Mouse (Mus musculus): ENCODE results near the gene Mrpl49. TPM values are rescaled to one million over a fixed set of nuclear protein-coding genes. Genes with fewer than 3 reads are reported as not detected.

Gene Mrpl49
- 52.3 and 53.8 TPM in 2 replicates for polyA plus RNA-seq (2012; rRNA removed)

GRCm38 (mm10) chr19:6057313-6058096 is at the start of gene Mrpl49, which contains the start of gene Fau:
TSS of gene Mrpl49 (minus strand) at chr19:6057785.
TSS of gene Fau (plus strand) at chr19:6057844.

GRCm38 (mm10) chr19:6105586-6105985 is 48.0 kb upstream of the Mrpl49 start, which contains the start of gene Naaladl1:
TSS of gene Naaladl1 (plus strand) at chr19:6105782.

GRCm38 (mm10) chr19:6094119-6094518 is 36.5 kb upstream of the Mrpl49 start, which contains the start of gene AC131692.1:
TSS of gene AC131692.1 (plus strand) at chr19:6094419.

GRCm38 (mm10) chr19:6084478-6085248 is 27.1 kb upstream of the Mrpl49 start, which contains the start of the genes Zfpl1 and Cdca5:
TSS of gene Zfpl1 (minus strand) at chr19:6084956.
TSS of gene Cdca5 (plus strand) at chr19:6084983.

GRCm38 (mm10) chr19:6082156-6082555 is 24.6 kb upstream of the Mrpl49 start, which contains the start of gene Gm28374:
TSS of gene Gm28374 (minus strand) at chr19:6082256.

GRCm38 (mm10) chr19:6079983-6080480 is 22.4 kb upstream of the Mrpl49 start, which contains the start of gene Tmem262:
TSS of gene Tmem262 (plus strand) at chr19:6080033.

GRCm38 (mm10) chr19:6076564-6077393 is 19.2 kb upstream of the Mrpl49 start, which contains the start of gene Vps51:
TSS of gene Vps51 (minus strand) at chr19:6077231.

GRCm38 (mm10) chr19:6067724-6068415 is 10.3 kb upstream of the Mrpl49 start, which contains the start of gene Tm7sf2:
TSS of gene Tm7sf2 (minus strand) at chr19:6068373.

GRCm38 (mm10) chr19:6061021-6061533 is 3.5 kb upstream of the Mrpl49 start, which contains the start of gene Znhit2:
TSS of gene Znhit2 (plus strand) at chr19:6061192.

GRCm38 (mm10) chr19:6046294-6047153 is 11.1 kb downstream of the Mrpl49 start, which contains the start of gene Syvn1:
TSS of gene Syvn1 (plus strand) at chr19:6046576.

GRCm38 (mm10) chr19:6015511-6016315 is 41.9 kb downstream of the Mrpl49 start, which contains the start of gene Capn1:
TSS of gene Capn1 (minus strand) at chr19:6015897.

Other genes starting within 250 kb of the Mrpl49 start
- gene Frmd8, start 182.5 kb downstream of the Mrpl49 start, polyA plus RNA-seq (2012; rRNA removed): 16.1 and 16.6 TPM in 2 replicates
- gene Slc25a45, start 180.0 kb downstream of the Mrpl49 start, polyA plus RNA-seq (2012; rRNA removed): 3.5 and 4.1 TPM in 2 replicates
- 13.9 and 15.5 TPM in 2 replicates for gene Tigd3, start 163.6 kb downstream of the Mrpl49 start, polyA plus RNA-seq (2012; rRNA removed)
- 193 and 198 TPM in 2 replicates for gene Dpf2, start 144.8 kb downstream of the Mrpl49 start, polyA plus RNA-seq (2012; rRNA removed)
- 9.7 and 12.1 TPM in 2 replicates for gene Cdc42ep2, start 133.0 kb downstream of the Mrpl49 start, polyA plus RNA-seq (2012; rRNA removed)
- 50.1 and 52.4 TPM in 2 replicates for gene Pola2, start 93.6 kb downstream of the Mrpl49 start, polyA plus RNA-seq (2012; rRNA removed)
- not detected in 2 replicates for gene Slc22a20, start 71.6 kb downstream of the Mrpl49 start, polyA plus RNA-seq (2012; rRNA removed)
- 5.1 and 9.9 TPM in 2 replicates for gene Capn1, start 41.9 kb downstream of the Mrpl49 start, polyA plus RNA-seq (2012; rRNA removed)
- 28.2 and 37.9 TPM in 2 replicates for gene Syvn1, start 11.2 kb downstream of the Mrpl49 start, polyA plus RNA-seq (2012; rRNA removed)
- gene Fau, start 59 bp upstream of the Mrpl49 start, polyA plus RNA-seq (2012; rRNA removed): 1,336 and 1,386 TPM in 2 replicates
- gene Znhit2, start 3.4 kb upstream of the Mrpl49 start, polyA plus RNA-seq (2012; rRNA removed): 31.1 and 33.9 TPM in 2 replicates
- gene Tm7sf2, start 10.6 kb upstream of the Mrpl49 start, polyA plus RNA-seq (2012; rRNA removed): 79.3 and 81.1 TPM in 2 replicates
- gene Vps51, start 19.4 kb upstream of the Mrpl49 start, polyA plus RNA-seq (2012; rRNA removed): 101 and 102 TPM in 2 replicates
- not detected in 2 replicates for gene Tmem262, start 22.2 kb upstream of the Mrpl49 start, polyA plus RNA-seq (2012; rRNA removed)
- gene Gm28374, start 24.5 kb upstream of the Mrpl49 start, polyA plus RNA-seq (2012; rRNA removed): 2.3 and 2.7 TPM in 2 replicates
- 99.9 and 111 TPM in 2 replicates for gene Zfpl1, start 27.2 kb upstream of the Mrpl49 start, polyA plus RNA-seq (2012; rRNA removed)
- gene Cdca5, start 27.2 kb upstream of the Mrpl49 start, polyA plus RNA-seq (2012; rRNA removed): 13.7 and 19.6 TPM in 2 replicates
- 0.29 and 0.48 TPM in 2 replicates for gene AC131692.1, start 36.6 kb upstream of the Mrpl49 start, polyA plus RNA-seq (2012; rRNA removed)
- gene Naaladl1, start 48.0 kb upstream of the Mrpl49 start, polyA plus RNA-seq (2012; rRNA removed): 1.8 and 1.9 TPM in 2 replicates
- 45.8 and 47.4 TPM in 2 replicates for gene Sac3d1, start 60.9 kb upstream of the Mrpl49 start, polyA plus RNA-seq (2012; rRNA removed)
- 47.2 and 51.4 TPM in 2 replicates for gene Snx15, start 70.5 kb upstream of the Mrpl49 start, polyA plus RNA-seq (2012; rRNA removed)
- gene Batf2, start 83.2 kb upstream of the Mrpl49 start, polyA plus RNA-seq (2012; rRNA removed): 0.34 and 0.48 TPM in 2 replicates
- gene Arl2, start 83.8 kb upstream of the Mrpl49 start, polyA plus RNA-seq (2012; rRNA removed): 99.8 and 109 TPM in 2 replicates
- gene Majin, start 126.6 kb upstream of the Mrpl49 start, polyA plus RNA-seq (2012; rRNA removed): 0.09 TPM in 1 of 2 replicates, not detected in the other
- 0.14 and 1.1 TPM in 2 replicates for gene Gpha2, start 168.6 kb upstream of the Mrpl49 start, polyA plus RNA-seq (2012; rRNA removed)
- 99.3 and 99.9 TPM in 2 replicates for gene Ppp2r5b, start 178.1 kb upstream of the Mrpl49 start, polyA plus RNA-seq (2012; rRNA removed)
- gene Atg2a, start 183.9 kb upstream of the Mrpl49 start, polyA plus RNA-seq (2012; rRNA removed): 19.9 and 22.5 TPM in 2 replicates
- 175 and 205 TPM in 2 replicates for gene Ehd1, start 218.9 kb upstream of the Mrpl49 start, polyA plus RNA-seq (2012; rRNA removed)
- 5.2 and 8.1 TPM in 2 replicates for gene Cdc42bpg, start 248.7 kb upstream of the Mrpl49 start, polyA plus RNA-seq (2012; rRNA removed)

Measured in central nervous system, embryonic 14 days (tissue).